Mouse (Mus musculus): ENCODE measurements around the gene Kif6. TPM values are rescaled to one million over a fixed set of nuclear protein-coding genes. Genes with fewer than 3 reads are reported as not detected.

Gene Kif6
- total RNA-seq, 2 experiments from 2014 or later, result 1.4 to 2.2 TPM

GRCm38 (mm10) chr17:49729856-49730255 is 114.9 kb downstream of the Kif6 start:
- DNase-seq (ENCODE audit: low spot score in 2 of 2), result no peak
- intact Hi-C loops (cut with DNase I), result no loop called here

GRCm38 (mm10) chr17:49732706-49733105 is 117.8 kb downstream of the Kif6 start:
- DNase-seq (ENCODE audit: low spot score in 2 of 2), result peak in 1 of 2 experiments; percentile 21
- intact Hi-C loops (cut with DNase I), result no loop called here

- intact Hi-C loops (cut with DNase I), result no loop called here
- no peak for DNase-seq (ENCODE audit: low spot score in 2 of 2)
Measured at GRCm38 (mm10) chr17:49734079-49734478, 119.1 kb downstream of the Kif6 start.

- intact Hi-C loops (cut with DNase I), result no loop called here
- DNase-seq (ENCODE audit: low spot score in 2 of 2), result no peak
Measured at GRCm38 (mm10) chr17:49734776-49735175, 119.8 kb downstream of the Kif6 start.

- no peak for DNase-seq (ENCODE audit: low spot score in 2 of 2)
- intact Hi-C loops (cut with DNase I), result no loop called here
Measured at GRCm38 (mm10) chr17:49736364-49736763, 121.4 kb downstream of the Kif6 start.

GRCm38 (mm10) chr17:49737217-49737774 is 122.4 kb downstream of the Kif6 start:
- intact Hi-C loops (cut with DNase I), result no loop called here

GRCm38 (mm10) chr17:49738351-49738750 is 123.4 kb downstream of the Kif6 start:
- no peak for DNase-seq (ENCODE audit: low spot score in 2 of 2)
- intact Hi-C loops (cut with DNase I), result no loop called here

More at GRCm38 (mm10) chr17:49737217-49737774, 122.4 kb downstream of the Kif6 start:
- no peak for DNase-seq (ENCODE audit: low spot score in 2 of 2)

- intact Hi-C loops (cut with DNase I), result no loop called here
- no peak for DNase-seq (ENCODE audit: low spot score in 2 of 2)
Measured at GRCm38 (mm10) chr17:49739896-49740679, 125.2 kb downstream of the Kif6 start.

- no peak for DNase-seq (ENCODE audit: low spot score in 2 of 2)
Measured at GRCm38 (mm10) chr17:49741172-49741571, 126.2 kb downstream of the Kif6 start.

GRCm38 (mm10) chr17:49741927-49742326 is 127.0 kb downstream of the Kif6 start:
- intact Hi-C loops (cut with DNase I), result no loop called here
- DNase-seq (ENCODE audit: low spot score in 2 of 2), result no peak

More at GRCm38 (mm10) chr17:49741172-49741571, 126.2 kb downstream of the Kif6 start:
- intact Hi-C loops (cut with DNase I), result no loop called here

GRCm38 (mm10) chr17:49743580-49744463 is 128.9 kb downstream of the Kif6 start:
- intact Hi-C loops (cut with DNase I), result no loop called here
- no peak for DNase-seq (ENCODE audit: low spot score in 2 of 2)

- intact Hi-C loops (cut with DNase I), result no loop called here
- DNase-seq (ENCODE audit: low spot score in 2 of 2), result no peak
Measured at GRCm38 (mm10) chr17:49750889-49751324, 136.0 kb downstream of the Kif6 start.

GRCm38 (mm10) chr17:49753874-49754273 is 138.9 kb downstream of the Kif6 start:
- no peak for DNase-seq (ENCODE audit: low spot score in 2 of 2)
- intact Hi-C loops (cut with DNase I), result no loop called here

GRCm38 (mm10) chr17:49756862-49757261 is 141.9 kb downstream of the Kif6 start:
- intact Hi-C loops (cut with DNase I), result no loop called here
- peak in 1 of 2 experiments; percentile 17 for DNase-seq (ENCODE audit: low spot score in 2 of 2)

- DNase-seq (ENCODE audit: low spot score in 2 of 2), result no peak
- intact Hi-C loops (cut with DNase I), result no loop called here
Measured at GRCm38 (mm10) chr17:49759047-49759446, 144.1 kb downstream of the Kif6 start.

- DNase-seq (ENCODE audit: low spot score in 2 of 2), result no peak
- intact Hi-C loops (cut with DNase I), result no loop called here
Measured at GRCm38 (mm10) chr17:49761260-49761659, 146.3 kb downstream of the Kif6 start.

GRCm38 (mm10) chr17:49761838-49762237 is 146.9 kb downstream of the Kif6 start:
- intact Hi-C loops (cut with DNase I), result no loop called here
- DNase-seq (ENCODE audit: low spot score in 2 of 2), result no peak

GRCm38 (mm10) chr17:49764963-49765362 is 150.0 kb downstream of the Kif6 start:
- DNase-seq (ENCODE audit: low spot score in 2 of 2), result no peak
- intact Hi-C loops (cut with DNase I), result no loop called here

- intact Hi-C loops (cut with DNase I), result no loop called here
- DNase-seq (ENCODE audit: low spot score in 2 of 2), result no peak
Measured at GRCm38 (mm10) chr17:49767717-49768370, 152.9 kb downstream of the Kif6 start.

Data from left cerebral cortex, postnatal 25 days (tissue).